Mouse (Mus musculus) kidney, adult 2 months (tissue): ENCODE measurements around the gene Rai1.

Experiments used
- CTCF ChIP-seq: fragments of 200-500 bp; conservative IDR thresholded peaks from 2 replicates; pipeline ENCODE4 v1.5.1; 2011; ENCODE audit warnings: low read depth, mild to moderate bottlenecking, control low read depth, low read length, moderate library complexity, mixed read lengths; ENCODE audit not compliant: insufficient read depth, insufficient read length
- POLR2A ChIP-seq: fragments of 200-500 bp; IDR thresholded peaks from one replicate; pipeline ENCODE4 v1.6.1; 2011; ENCODE audit warnings: low read depth, low read length, control low read depth

GRCm38 (mm10) chr11:60159955-60160354 is 55.1 kb downstream of the Rai1 start:
- no peak for TF ChIP-seq CTCF
- TF ChIP-seq POLR2A: no peak
